Mouse (Mus musculus) liver, embryonic 15.5 days (tissue): Measurements from ENCODE around the gene Pam. TPM values are rescaled to one million over a fixed set of nuclear protein-coding genes. Genes with fewer than 3 reads are reported as not detected.
"Not testable (repeated sequence)": the region's sequence is repeated elsewhere in the genome, so short reads cannot be mapped to it uniquely, and the experiment has no call there.

ENCODE experiments used
- ATAC-seq: fragments of 200-750 bp; cut with Nextera tagmentation; 2 replicates; pipeline ENCODE4 v1.8.0; 2017; ENCODE audit warnings: moderate number of reproducible peaks, mild to moderate bottlenecking, moderate library complexity; ENCODE audit not compliant: insufficient read depth
- H3K27ac ChIP-seq: fragments of 300-500 bp; sonication (generic); replicated peaks from 2 replicates; pipeline ENCODE4 v1.5.1; 2015; ENCODE audit warnings: mild to moderate bottlenecking, inconsistent platforms
- H3K27me3 ChIP-seq: fragments of 300-500 bp; sonication (generic); 2 replicates; pipeline ENCODE4 v1.6.1; 2015; ENCODE audit warnings: mild to moderate bottlenecking, inconsistent platforms
- H3K36me3 ChIP-seq: fragments of 300-500 bp; sonication (generic); replicated peaks from 2 replicates; pipeline ENCODE4 v1.6.1; 2015; ENCODE audit warnings: moderate library complexity, mild to moderate bottlenecking, inconsistent platforms
- H3K4me1 ChIP-seq: fragments of 300-500 bp; sonication (generic); replicated peaks from 2 replicates; pipeline ENCODE4 v1.6.1; 2015; ENCODE audit warnings: inconsistent platforms
- H3K4me2 ChIP-seq: fragments of 300-500 bp; sonication (generic); 2 replicates; pipeline ENCODE4 v1.6.1; 2015; ENCODE audit warnings: moderate library complexity, mild to moderate bottlenecking, inconsistent platforms
- H3K4me3 ChIP-seq: fragments of 300-500 bp; sonication (generic); replicated peaks from 2 replicates; pipeline ENCODE4 v1.5.1; 2015; ENCODE audit warnings: mild to moderate bottlenecking, inconsistent platforms
- H3K9ac ChIP-seq: fragments of 300-500 bp; sonication (generic); 2 replicates; pipeline ENCODE4 v1.6.1; 2015; ENCODE audit warnings: moderate library complexity, mild to moderate bottlenecking, inconsistent platforms
- H3K9me3 ChIP-seq: fragments of 300-500 bp; sonication (generic); replicated peaks from 2 replicates; pipeline ENCODE4 v1.6.1; 2016; ENCODE audit warnings: inconsistent platforms
- WGBS: fragments of 180-500 bp; shearing (Covaris S2); methylation state at CpG from one replicate; pipeline ENCODE4 v1.1.7; 2015; ENCODE audit warnings: mixed read lengths; ENCODE audit not compliant: insufficient replicate concordance; 5-methylcytosine and 5-hydroxymethylcytosine counted together
- polyA plus RNA-seq: library from polyadenylated mRNA; unstranded; fragments of >200 nt; fragmentation: Nextera tagmentation; extraction: Ambion mirVana; gene quantifications from 2 replicates; pipeline ENCODE4 v1.2.1, GENCODE M21; 2015

The Pam gene
- polyA plus RNA-seq, 1 experiment from 2014 or later, result 7.5 TPM

- H3K9ac ChIP-seq, result no peak overlapping the region
- H3K9me3 ChIP-seq, result no peaks in the 10 kb centered on the region
- H3K27me3 ChIP-seq, result no peaks in the 10 kb centered on the region
- no peak for ATAC-seq
- WGBS, result 80% methylated on average over 3 of the region's 3 CpGs
- no peaks in the 10 kb centered on the region for H3K36me3 ChIP-seq
- no peak overlapping the region for H3K4me2 ChIP-seq
- no peaks in the 10 kb centered on the region for H3K4me1 ChIP-seq
- no peak overlapping the region for H3K4me3 ChIP-seq
- no peak overlapping the region for H3K27ac ChIP-seq
These were observed 134.8 kb downstream of the Pam start for GRCm38 (mm10) chr1:97960681-97961080.

- no peaks in the 10 kb centered on the region for H3K27me3 ChIP-seq
- H3K9me3 ChIP-seq, result no peaks in the 10 kb centered on the region
- WGBS, result 70% methylated on average over 6 of the region's 6 CpGs
- no peaks in the 10 kb centered on the region for H3K4me1 ChIP-seq
- no peak overlapping the region for H3K4me2 ChIP-seq
- no peak overlapping the region for H3K4me3 ChIP-seq
- ATAC-seq, result no peak
- H3K36me3 ChIP-seq, result no peaks in the 10 kb centered on the region
- H3K27ac ChIP-seq, result no peak overlapping the region
- no peak overlapping the region for H3K9ac ChIP-seq
These were observed 135.3 kb downstream of the Pam start for GRCm38 (mm10) chr1:97960124-97960523.

DNA sequence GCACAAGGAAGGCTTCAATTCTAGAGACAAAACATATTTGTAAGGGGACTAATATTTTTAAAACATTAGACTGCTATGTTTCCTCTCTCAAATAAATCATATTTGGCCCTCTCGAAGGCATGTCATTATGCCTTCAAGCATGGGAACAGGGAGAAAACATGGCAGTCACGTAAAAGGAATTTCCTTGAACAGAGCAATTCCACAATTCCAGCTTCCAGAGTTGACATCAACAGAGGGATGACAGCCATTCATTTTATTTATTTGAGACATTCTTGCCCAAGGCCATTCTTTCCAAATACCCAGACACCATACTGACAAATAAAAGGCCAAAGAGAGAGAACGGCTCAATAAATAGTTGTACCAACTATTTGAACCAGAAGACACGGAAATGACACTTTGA lies 136.7 kb downstream of the Pam start:
- Histone ChIP-seq H3K9ac (no peak overlapping the region), H3K27ac (no peak overlapping the region), H3K36me3 (no peaks in the 10 kb centered on the region), H3K4me2 (no peak overlapping the region), H3K4me3 (no peak overlapping the region), H3K9me3 (no peaks in the 10 kb centered on the region), H3K4me1 (no peaks in the 10 kb centered on the region), H3K27me3 (no peaks in the 10 kb centered on the region)
- 63% methylated on average over 4 of the region's 4 CpGs for WGBS
- ATAC-seq, result no peak

DNA sequence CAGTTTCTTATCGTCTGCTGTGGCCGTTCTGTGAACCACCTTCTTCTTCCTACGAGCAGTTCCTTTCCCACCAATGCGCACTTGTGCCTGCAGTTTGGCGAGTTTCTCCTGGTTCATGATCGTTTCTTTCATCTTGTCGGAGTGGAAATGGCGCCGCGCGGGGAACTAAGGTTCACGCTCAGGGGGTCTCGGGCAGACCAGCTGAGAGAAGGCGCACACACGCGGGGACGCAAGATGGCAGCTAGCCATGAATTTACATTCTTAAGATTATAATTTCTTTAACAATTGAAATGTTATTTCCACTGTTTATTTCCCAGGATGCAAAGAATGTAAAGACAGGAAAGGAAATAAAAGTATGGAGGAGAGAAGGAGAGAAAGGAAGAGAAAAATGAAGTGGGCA lies 146.2 kb downstream of the Pam start:
- WGBS, result 79% methylated on average over 17 of the region's 17 CpGs
- not testable (repeated sequence) for H3K4me2 ChIP-seq, ATAC-seq

DNA sequence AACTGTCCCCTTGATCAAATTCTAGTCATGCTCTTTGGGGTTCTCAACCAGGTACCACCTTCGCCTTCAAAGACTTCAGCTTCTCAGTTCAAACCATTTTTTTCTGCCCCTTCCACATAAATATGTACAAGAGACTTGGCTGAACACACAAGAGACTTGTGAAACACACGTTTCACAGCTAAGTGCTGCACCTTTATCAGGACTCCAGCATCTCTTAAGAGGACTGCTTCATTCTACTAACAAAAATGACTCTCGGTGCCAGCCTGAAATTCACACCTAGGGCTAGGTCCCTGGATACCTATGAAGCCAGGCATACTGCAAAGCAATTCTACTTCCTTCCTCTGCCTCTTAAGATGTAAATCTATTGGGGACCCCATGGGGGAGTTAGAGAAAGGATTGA lies 148.3 kb downstream of the Pam start:
- Histone ChIP-seq H3K9ac (no peak overlapping the region), H3K4me3 (no peak overlapping the region), H3K27me3 (no peaks in the 10 kb centered on the region), H3K9me3 (no peaks in the 10 kb centered on the region), H3K4me1 (no peaks in the 10 kb centered on the region), H3K36me3 (no peaks in the 10 kb centered on the region), H3K27ac (no peak overlapping the region), H3K4me2 (no peak overlapping the region)
- WGBS, result 60% methylated on average over 3 of the region's 3 CpGs
- ATAC-seq, result no peak

More for the DNA sequence above, 146.2 kb downstream of the Pam start:
- H3K27ac ChIP-seq, H3K9ac ChIP-seq, H3K27me3 ChIP-seq, H3K9me3 ChIP-seq, H3K4me1 ChIP-seq, H3K4me3 ChIP-seq, H3K36me3 ChIP-seq: not testable (repeated sequence)

DNA sequence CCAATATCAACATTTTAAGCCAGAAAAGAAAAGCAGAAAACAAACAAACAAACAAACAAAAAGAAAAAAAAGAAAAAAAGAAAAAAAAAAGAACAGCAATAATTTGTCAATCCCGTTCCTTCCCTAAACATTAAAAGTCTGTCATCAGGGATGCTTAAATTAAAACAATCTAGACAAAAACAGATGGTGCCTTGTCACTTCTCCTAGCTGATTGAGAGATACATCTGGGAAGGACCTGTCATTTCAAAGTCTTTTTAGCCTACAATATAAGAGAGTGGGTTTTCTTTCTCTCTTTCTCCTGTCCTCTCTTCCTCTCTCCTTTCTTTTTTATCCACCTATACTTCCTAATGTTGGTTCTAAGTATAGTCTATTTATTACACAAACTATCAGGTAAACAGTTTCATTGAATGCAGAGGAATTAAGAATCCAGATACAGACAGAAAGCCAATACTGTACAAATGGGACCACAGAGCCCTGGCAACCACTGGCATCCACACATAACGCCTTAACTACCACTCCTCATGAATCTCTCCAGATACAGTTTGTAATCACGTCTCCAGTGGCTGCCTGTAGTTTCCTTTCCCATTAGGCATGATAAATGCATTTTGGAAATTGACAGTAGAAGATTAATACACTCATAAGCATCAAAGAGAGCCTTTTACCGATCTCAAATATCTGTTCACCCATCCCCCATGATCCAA lies 151.4 kb downstream of the Pam start:
- Histone ChIP-seq H3K36me3 (no peaks in the 10 kb centered on the region), H3K4me1 (no peaks in the 10 kb centered on the region), H3K9me3 (no peaks in the 10 kb centered on the region), H3K27me3 (no peaks in the 10 kb centered on the region), H3K9ac (no peak overlapping the region), H3K27ac (no peak overlapping the region), H3K4me2 (no peak overlapping the region), H3K4me3 (no peak overlapping the region)
- WGBS, result 58% methylated on average over 4 of the region's 4 CpGs
- no peak for ATAC-seq

- H3K9me3 ChIP-seq, result no peaks in the 10 kb centered on the region
- no peak overlapping the region for H3K4me3 ChIP-seq
- no peaks in the 10 kb centered on the region for H3K4me1 ChIP-seq
- H3K36me3 ChIP-seq, result no peaks in the 10 kb centered on the region
- no peak overlapping the region for H3K27ac ChIP-seq
- H3K9ac ChIP-seq, result no peak overlapping the region
- no peak for ATAC-seq
- H3K27me3 ChIP-seq, result no peaks in the 10 kb centered on the region
- WGBS, result 59% methylated on average over 4 of the region's 4 CpGs
- H3K4me2 ChIP-seq, result no peak overlapping the region
These were observed 152.0 kb downstream of the Pam start for GRCm38 (mm10) chr1:97943402-97943801.

DNA sequence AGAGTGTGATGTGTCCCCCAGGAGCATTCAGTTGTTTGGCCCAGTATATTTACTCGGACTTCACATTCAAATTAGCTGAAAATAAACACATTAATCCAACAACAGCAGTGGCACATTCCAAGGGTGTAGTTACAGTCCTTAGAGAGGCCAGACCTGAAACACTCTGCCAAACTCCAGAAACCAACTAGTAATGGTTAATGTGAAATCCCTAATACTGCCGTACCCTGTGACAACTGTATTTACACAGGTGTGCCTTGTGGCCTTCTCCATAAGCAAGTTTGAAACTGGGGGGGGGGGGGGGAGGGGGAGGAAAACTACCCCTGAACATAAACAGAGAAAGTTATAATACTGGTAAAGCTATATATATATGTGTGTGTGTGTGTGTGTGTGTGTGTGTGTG lies 152.5 kb downstream of the Pam start:
- Histone ChIP-seq H3K4me1 (no peaks in the 10 kb centered on the region), H3K4me2 (no peak overlapping the region), H3K9me3 (no peaks in the 10 kb centered on the region), H3K36me3 (no peaks in the 10 kb centered on the region), H3K27ac (no peak overlapping the region), H3K27me3 (no peaks in the 10 kb centered on the region), H3K4me3 (no peak overlapping the region), H3K9ac (no peak overlapping the region)
- no peak for ATAC-seq
- WGBS, result 53% methylated on average over 2 of the region's 2 CpGs

- Histone ChIP-seq H3K36me3 (no peaks in the 10 kb centered on the region), H3K27ac (no peak overlapping the region), H3K9ac (no peak overlapping the region), H3K4me2 (no peak overlapping the region), H3K9me3 (no peaks in the 10 kb centered on the region), H3K4me1 (no peaks in the 10 kb centered on the region), H3K27me3 (no peaks in the 10 kb centered on the region), H3K4me3 (no peak overlapping the region)
- ATAC-seq, result no peak
- 75% methylated on average over 3 of the region's 3 CpGs for WGBS
These were observed 156.9 kb downstream of the Pam start for GRCm38 (mm10) chr1:97938586-97938985.

- ATAC-seq, result no peak
- Histone ChIP-seq H3K27ac (no peak overlapping the region), H3K36me3 (no peaks in the 10 kb centered on the region), H3K9me3 (no peaks in the 10 kb centered on the region), H3K4me3 (no peak overlapping the region), H3K4me2 (no peak overlapping the region), H3K9ac (no peak overlapping the region), H3K4me1 (no peaks in the 10 kb centered on the region), H3K27me3 (no peaks in the 10 kb centered on the region)
- 47% methylated on average over 3 of the region's 3 CpGs for WGBS
These were observed 157.4 kb downstream of the Pam start for GRCm38 (mm10) chr1:97938053-97938452.

DNA sequence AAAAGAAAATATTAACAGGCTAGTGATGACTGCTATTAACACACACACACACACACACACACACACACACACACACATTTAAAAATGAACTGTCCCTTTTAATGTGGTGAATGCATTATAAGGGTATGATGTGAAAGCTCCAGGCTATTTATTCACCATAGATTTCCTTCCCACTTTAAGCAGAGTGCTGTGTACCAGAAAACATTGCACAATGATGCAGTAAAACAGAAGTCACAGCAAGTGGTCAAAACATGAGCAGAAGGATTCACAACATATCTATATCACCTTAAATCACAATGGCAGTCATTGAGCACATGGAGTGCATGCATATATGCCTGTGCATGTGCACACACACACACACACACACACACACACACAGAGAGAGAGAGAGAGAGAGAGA lies 160.5 kb downstream of the Pam start:
- H3K4me3 ChIP-seq, result no peak overlapping the region
- H3K36me3 ChIP-seq, result no peaks in the 10 kb centered on the region
- no peaks in the 10 kb centered on the region for H3K9me3 ChIP-seq

GRCm38 (mm10) chr1:97931220-97931619 lies 164.2 kb downstream of the Pam start:
- Histone ChIP-seq H3K4me3 (no peak overlapping the region), H3K4me2 (no peak overlapping the region), H3K27ac (no peak overlapping the region), H3K36me3 (no peaks in the 10 kb centered on the region), H3K4me1 (no peaks in the 10 kb centered on the region), H3K27me3 (no peaks in the 10 kb centered on the region), H3K9ac (no peak overlapping the region), H3K9me3 (no peaks in the 10 kb centered on the region)
- ATAC-seq, result no peak
- 63% methylated on average over 4 of the region's 4 CpGs for WGBS

More for the DNA sequence above, 160.5 kb downstream of the Pam start:
- Histone ChIP-seq H3K4me2 (no peak overlapping the region), H3K27ac (no peak overlapping the region), H3K9ac (no peak overlapping the region), H3K27me3 (no peaks in the 10 kb centered on the region), H3K4me1 (no peaks in the 10 kb centered on the region)
- ATAC-seq, result no peak
